Mouse (Mus musculus) lung, embryonic 16.5 days (tissue): ENCODE data around the gene Cd247. TPM values are rescaled to one million over a fixed set of nuclear protein-coding genes. Genes with fewer than 3 reads are reported as not detected.

Experiments
- ATAC-seq: fragments of 200-750 bp; cut with Nextera tagmentation; 2 replicates; pipeline ENCODE4 v1.8.0; 2017; ENCODE audit warnings: low read depth, mild to moderate bottlenecking, moderate library complexity
- H3K27ac ChIP-seq: fragments of 300-500 bp; sonication (generic); 2 replicates; pipeline ENCODE4 v1.5.1; 2014; ENCODE audit warnings: mild to moderate bottlenecking, control low read depth, low read length
- H3K27me3 ChIP-seq: fragments of 300-500 bp; sonication (generic); 2 replicates; pipeline ENCODE4 v1.6.1; 2014; ENCODE audit warnings: low read depth, low read length, mixed read lengths; ENCODE audit not compliant: control insufficient read depth, insufficient read depth
- H3K36me3 ChIP-seq: fragments of 300-500 bp; sonication (generic); 2 replicates; pipeline ENCODE4 v1.6.1; 2014; ENCODE audit warnings: low read length; ENCODE audit not compliant: control insufficient read depth, insufficient read depth
- H3K4me1 ChIP-seq: fragments of 300-500 bp; sonication (generic); replicated peaks from 2 replicates; pipeline ENCODE4 v1.6.1; 2014; ENCODE audit warnings: low read length, mixed read lengths; ENCODE audit not compliant: control insufficient read depth, insufficient read depth
- H3K4me2 ChIP-seq: fragments of 300-500 bp; sonication (generic); 2 replicates; pipeline ENCODE4 v1.6.1; 2014; ENCODE audit warnings: low read depth, low read length, control low read depth
- H3K4me3 ChIP-seq: fragments of 300-500 bp; sonication (generic); 2 replicates; pipeline ENCODE4 v1.5.1; 2014; ENCODE audit warnings: mild to moderate bottlenecking, low read length, control low read depth
- H3K9ac ChIP-seq: fragments of 300-500 bp; sonication (generic); 2 replicates; pipeline ENCODE4 v1.6.1; 2014; ENCODE audit warnings: low read length, control low read depth
- H3K9me3 ChIP-seq: fragments of 300-500 bp; sonication (generic); 2 replicates; pipeline ENCODE4 v1.6.1; 2016; ENCODE audit warnings: low read length; ENCODE audit not compliant: control insufficient read depth
- WGBS: fragments of 180-500 bp; shearing (Covaris S2); extraction: QIAGEN DNeasy Blood & Tissue Kit; methylation state at CpG from one replicate; pipeline ENCODE4 v1.1.7; 2014; 5-methylcytosine and 5-hydroxymethylcytosine counted together
- polyA plus RNA-seq: library from polyadenylated mRNA; unstranded; fragments of >200 nt; fragmentation: Nextera tagmentation; extraction: Ambion mirVana; gene quantifications from 2 replicates; pipeline ENCODE4 v1.2.1, GENCODE M21; 2015

Gene Cd247
- polyA plus RNA-seq, 1 experiment from 2014 or later: 2.1 TPM

DNA sequence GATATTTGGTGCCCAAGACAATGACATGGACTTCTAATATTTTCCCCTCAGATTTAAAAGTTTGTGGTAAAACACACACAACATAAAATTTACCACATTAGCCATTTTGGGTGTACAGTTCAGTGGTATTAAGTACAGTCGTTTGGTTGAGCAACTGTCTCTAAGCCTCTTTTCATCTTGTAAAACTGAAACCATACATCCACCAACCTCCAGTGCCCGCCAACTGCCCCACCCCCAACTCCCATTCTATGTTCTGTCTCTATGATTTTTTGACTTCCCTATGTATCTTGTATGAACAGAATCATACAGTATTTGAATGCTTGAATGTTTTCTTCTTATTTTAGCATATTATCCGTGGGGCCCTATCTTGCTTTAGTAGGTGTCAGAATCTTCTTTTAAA is 24.3 kb downstream of the Cd247 start:
- H3K9ac ChIP-seq: no peak overlapping the region
- no peaks in the 10 kb centered on the region for H3K36me3 ChIP-seq
- WGBS: 76% methylated on average over 3 of the region's 3 CpGs
- no peak overlapping the region for H3K4me2 ChIP-seq
- no peak overlapping the region for H3K27ac ChIP-seq
- no peak overlapping the region for H3K4me3 ChIP-seq
- no peaks in the 10 kb centered on the region for H3K9me3 ChIP-seq
- no peak for ATAC-seq
- H3K27me3 ChIP-seq: no peaks in the 10 kb centered on the region
- H3K4me1 ChIP-seq: peaks cover 13% of the 10 kb centered on the region; the same call in 1 of the 2 replicates

DNA sequence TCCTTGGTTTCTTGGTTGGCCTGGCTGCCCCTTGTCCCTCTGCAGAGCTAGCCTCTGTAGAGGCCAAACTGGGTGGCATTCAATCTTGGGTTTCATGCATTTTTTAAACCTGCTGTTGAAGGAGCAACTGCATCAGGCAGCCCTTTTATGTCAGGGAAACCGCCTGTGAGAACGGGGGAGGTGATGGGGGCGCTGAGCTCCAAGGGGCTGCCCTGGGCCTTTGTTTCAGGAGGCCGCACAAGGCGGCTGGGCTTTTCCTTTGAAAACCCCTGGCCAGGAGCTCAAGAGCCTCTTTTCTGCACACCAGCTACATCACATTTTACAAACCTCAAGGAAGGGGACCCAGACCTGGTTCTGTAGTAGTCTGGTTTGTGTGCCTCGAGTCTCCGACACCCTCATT is 25.6 kb downstream of the Cd247 start:
- Histone ChIP-seq H3K4me1 (peaks cover 13% of the 10 kb centered on the region; the same call in 1 of the 2 replicates), H3K9ac (no peak overlapping the region; the same call in 1 of the 2 replicates), H3K36me3 (no peaks in the 10 kb centered on the region), H3K27ac (no peak overlapping the region), H3K9me3 (no peaks in the 10 kb centered on the region), H3K4me2 (0 out of 2 replicates have a peak overlapping the region, but pooled peaks have one; percentile 35), H3K27me3 (no peaks in the 10 kb centered on the region), H3K4me3 (no peak overlapping the region)
- WGBS: 37% methylated on average over 7 of the region's 7 CpGs
- ATAC-seq: no peak

- Histone ChIP-seq H3K27me3 (no peaks in the 10 kb centered on the region), H3K9ac (no peak overlapping the region; the same call in 1 of the 2 replicates), H3K36me3 (no peaks in the 10 kb centered on the region), H3K9me3 (no peaks in the 10 kb centered on the region), H3K27ac (no peak overlapping the region), H3K4me2 (peak overlapping the region; percentile 35), H3K4me3 (no peak overlapping the region), H3K4me1 (peaks cover 13% of the 10 kb centered on the region; the same call in 1 of the 2 replicates)
- no peak for ATAC-seq
- WGBS: 38% methylated on average over 14 of the region's 14 CpGs
These were observed 26.2 kb downstream of the Cd247 start for GRCm38 (mm10) chr1:165814521-165815278.

GRCm38 (mm10) chr1:165816391-165816790 is 27.9 kb downstream of the Cd247 start:
- H3K27me3 ChIP-seq: no peaks in the 10 kb centered on the region
- H3K36me3 ChIP-seq: no peaks in the 10 kb centered on the region
- H3K4me2 ChIP-seq: no peak overlapping the region
- ATAC-seq: no peak
- H3K4me3 ChIP-seq: no peak overlapping the region
- no peaks in the 10 kb centered on the region for H3K9me3 ChIP-seq
- H3K9ac ChIP-seq: no peak overlapping the region
- no peak overlapping the region for H3K27ac ChIP-seq
- H3K4me1 ChIP-seq: peaks cover 13% of the 10 kb centered on the region; the same call in 1 of the 2 replicates
- WGBS: 82% methylated on average over 9 of the region's 9 CpGs

- no peaks in the 10 kb centered on the region for H3K9me3 ChIP-seq
- H3K9ac ChIP-seq: no peak overlapping the region
- H3K27me3 ChIP-seq: no peaks in the 10 kb centered on the region
- H3K4me2 ChIP-seq: no peak overlapping the region
- ATAC-seq: no peak; the same call in 1 of the 2 replicates
- no peak overlapping the region for H3K4me3 ChIP-seq
- H3K4me1 ChIP-seq: peaks cover 13% of the 10 kb centered on the region; the same call in 1 of the 2 replicates
- WGBS: 26% methylated on average over 9 of the region's 9 CpGs
- H3K27ac ChIP-seq: no peak overlapping the region
- no peaks in the 10 kb centered on the region for H3K36me3 ChIP-seq
These were observed 28.8 kb downstream of the Cd247 start for GRCm38 (mm10) chr1:165817264-165817663.

DNA sequence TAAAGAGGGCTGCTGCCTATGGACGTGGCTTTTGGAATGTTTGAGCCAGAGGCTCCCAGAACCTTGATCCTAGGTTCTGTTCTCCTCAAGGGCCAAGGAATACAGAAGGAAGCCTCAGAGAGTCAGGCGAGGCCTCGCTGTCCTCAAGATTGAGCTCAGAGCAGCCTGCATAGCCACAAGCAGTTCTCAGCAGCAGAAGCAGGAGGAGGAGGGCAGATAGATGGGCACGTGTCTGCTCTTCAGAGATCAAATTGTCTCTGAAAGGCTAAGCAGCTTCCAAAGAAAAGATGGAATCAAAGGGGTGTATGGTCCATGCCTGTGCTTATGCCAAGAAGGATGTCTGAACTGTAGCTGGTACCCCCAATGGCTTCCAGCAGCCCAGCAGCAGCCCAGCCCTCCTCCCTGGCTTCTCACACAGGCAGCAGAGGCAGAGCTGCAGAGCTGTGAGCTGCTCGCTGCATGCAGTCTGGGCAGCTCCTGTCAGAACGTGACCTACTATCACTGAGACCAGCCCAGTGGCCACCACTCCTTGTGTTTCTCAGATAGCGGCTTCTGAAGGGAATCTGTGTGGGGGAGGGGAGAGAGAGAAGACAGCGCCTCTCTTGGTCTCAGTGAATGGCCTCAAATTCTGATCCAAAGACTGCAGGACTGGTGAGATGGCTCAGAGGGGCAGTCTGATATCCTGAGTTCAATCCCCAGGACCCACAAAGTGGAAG is 29.8 kb downstream of the Cd247 start:
- H3K9me3 ChIP-seq: no peaks in the 10 kb centered on the region
- no peak overlapping the region for H3K9ac ChIP-seq
- H3K4me2 ChIP-seq: no peak overlapping the region
- H3K4me1 ChIP-seq: peaks cover 13% of the 10 kb centered on the region; the same call in 1 of the 2 replicates
- H3K36me3 ChIP-seq: no peaks in the 10 kb centered on the region
- WGBS: 45% methylated on average over 8 of the region's 8 CpGs
- no peak overlapping the region for H3K27ac ChIP-seq
- no peak overlapping the region for H3K4me3 ChIP-seq
- H3K27me3 ChIP-seq: no peaks in the 10 kb centered on the region
- ATAC-seq: no peak

DNA sequence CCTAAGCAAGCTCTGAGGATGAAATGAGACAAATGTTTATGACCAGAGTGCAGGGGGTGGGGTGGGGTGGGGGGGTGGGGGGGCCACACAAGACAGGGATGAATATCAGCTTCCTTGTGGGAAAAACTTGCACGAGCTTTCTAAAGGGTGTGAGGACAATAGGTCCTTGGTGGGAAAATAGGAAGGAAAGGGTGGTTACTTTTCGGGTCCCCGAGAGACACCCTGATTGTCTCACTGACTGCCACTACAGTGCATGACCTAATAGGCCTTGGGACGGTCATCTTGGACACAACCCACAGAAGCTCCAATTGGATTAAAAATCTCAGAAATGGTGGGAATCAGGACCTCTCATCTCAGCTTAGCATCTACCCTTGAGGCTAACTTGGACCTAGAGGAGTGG is 30.7 kb downstream of the Cd247 start:
- Histone ChIP-seq H3K4me2 (no peak overlapping the region), H3K36me3 (no peaks in the 10 kb centered on the region), H3K27ac (no peak overlapping the region), H3K4me1 (peaks cover 8% of the 10 kb centered on the region; the same call in 1 of the 2 replicates), H3K9ac (no peak overlapping the region), H3K27me3 (no peaks in the 10 kb centered on the region), H3K4me3 (no peak overlapping the region), H3K9me3 (no peaks in the 10 kb centered on the region)
- 50% methylated on average over 4 of the region's 4 CpGs for WGBS
- no peak for ATAC-seq

- no peak for ATAC-seq
- H3K9me3 ChIP-seq: no peaks in the 10 kb centered on the region
- H3K27ac ChIP-seq: no peak overlapping the region
- no peak overlapping the region for H3K4me3 ChIP-seq
- 64% methylated on average over 2 of the region's 2 CpGs for WGBS
- peaks cover 4% of the 10 kb centered on the region; the same call in 1 of the 2 replicates for H3K4me1 ChIP-seq
- H3K4me2 ChIP-seq: no peak overlapping the region
- H3K36me3 ChIP-seq: no peaks in the 10 kb centered on the region
- H3K27me3 ChIP-seq: no peaks in the 10 kb centered on the region
- no peak overlapping the region for H3K9ac ChIP-seq
These were observed 33.5 kb downstream of the Cd247 start for GRCm38 (mm10) chr1:165822031-165822430.

DNA sequence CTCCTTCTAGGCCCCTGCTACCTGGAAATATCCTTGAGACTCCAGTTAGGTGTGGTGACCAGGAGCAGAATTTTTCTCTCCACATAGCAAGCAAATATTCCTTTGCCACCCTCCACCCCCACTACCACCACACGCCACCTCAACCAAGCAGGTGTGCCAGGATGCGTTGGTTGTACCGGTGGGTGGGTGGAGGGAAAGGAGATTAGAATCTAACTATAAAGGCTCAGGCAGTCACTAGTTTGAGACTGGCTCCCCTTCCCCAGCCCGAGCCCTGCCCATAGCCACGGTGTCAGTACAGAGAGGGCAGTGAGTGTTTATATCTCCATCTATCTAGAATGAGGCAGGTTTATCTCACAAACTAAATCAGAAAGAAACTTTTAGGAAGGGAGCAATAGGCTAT is 39.7 kb downstream of the Cd247 start:
- Histone ChIP-seq H3K36me3 (no peaks in the 10 kb centered on the region), H3K4me1 (no peaks in the 10 kb centered on the region), H3K9ac (no peak overlapping the region), H3K4me3 (no peak overlapping the region), H3K27me3 (no peaks in the 10 kb centered on the region), H3K27ac (no peak overlapping the region), H3K4me2 (no peak overlapping the region), H3K9me3 (no peaks in the 10 kb centered on the region)
- 60% methylated on average over 5 of the region's 5 CpGs for WGBS
- ATAC-seq: no peak
